Mouse (Mus musculus) kidney, adult 2 months (tissue): ENCODE results near the gene Ldb3. TPM values are rescaled to one million over a fixed set of nuclear protein-coding genes. Genes with fewer than 3 reads are reported as not detected.

ENCODE experiments used
- DNase-seq: peaks from one replicate; pipeline ENCODE4 v3.0.0; 2021
- H3K27ac ChIP-seq: fragments of 200-500 bp; 2 replicates; pipeline ENCODE4 v1.5.1; 2012; ENCODE audit warnings: low read depth, low read length, control low read depth, inconsistent platforms; ENCODE audit not compliant: insufficient read depth
- H3K27me3 ChIP-seq: fragments of 200-500 bp; replicated peaks from 2 replicates; pipeline ENCODE4 v1.6.1; 2012; ENCODE audit warnings: mild to moderate bottlenecking, moderate library complexity, low read length, inconsistent platforms; ENCODE audit not compliant: control insufficient read depth, insufficient read depth
- H3K36me3 ChIP-seq: fragments of 200-500 bp; 2 replicates; pipeline ENCODE4 v1.6.1; 2012; ENCODE audit warnings: mild to moderate bottlenecking, moderate library complexity, low read length, inconsistent platforms; ENCODE audit not compliant: control insufficient read depth, insufficient read depth
- H3K4me1 ChIP-seq: fragments of 200-500 bp; 2 replicates; pipeline ENCODE4 v1.6.1; 2011; ENCODE audit warnings: low read length; ENCODE audit not compliant: control insufficient read depth, insufficient read depth
- H3K4me3 ChIP-seq: fragments of 200-500 bp; 2 replicates; pipeline ENCODE4 v1.5.1; 2011; ENCODE audit warnings: mild to moderate bottlenecking, low read depth, low read length, control low read depth; ENCODE audit not compliant: insufficient read depth
- CTCF ChIP-seq: fragments of 200-500 bp; conservative IDR thresholded peaks from 2 replicates; pipeline ENCODE4 v1.5.1; 2011; ENCODE audit warnings: low read depth, mild to moderate bottlenecking, control low read depth, low read length, moderate library complexity, mixed read lengths; ENCODE audit not compliant: insufficient read depth, insufficient read length
- POLR2A ChIP-seq: fragments of 200-500 bp; IDR thresholded peaks from one replicate; pipeline ENCODE4 v1.6.1; 2011; ENCODE audit warnings: low read depth, low read length, control low read depth
- WGBS: fragments of 180-500 bp; shearing (Covaris S2); methylation state at CpG from one replicate; pipeline ENCODE4 v1.1.7; 2018; 5-methylcytosine and 5-hydroxymethylcytosine counted together
- polyA plus RNA-seq: library from polyadenylated mRNA; depleted of rRNA; stranded (reverse); fragments of >200 nt; gene quantifications from 2 replicates; pipeline ENCODE4 v1.2.3, GENCODE M21; 2012

The Ldb3 gene
- polyA plus RNA-seq, 1 experiment, result 26.0 TPM

GRCm38 (mm10) chr14:34582740-34583427 lies 5.6 kb downstream of the Ldb3 start:
- peak; percentile 88 for DNase-seq
- no peaks in the 10 kb centered on the region for H3K27me3 ChIP-seq
- H3K36me3 ChIP-seq, result no peaks in the 10 kb centered on the region
- no peak for TF ChIP-seq POLR2A
- no peak overlapping the region for H3K27ac ChIP-seq
- H3K4me1 ChIP-seq, result 0 out of 2 replicates have a peak, but pooled peaks cover 7% of the 10 kb centered on the region
- no peak overlapping the region for H3K4me3 ChIP-seq
- WGBS, result 54% methylated on average over 3 of the region's 3 CpGs

DNA sequence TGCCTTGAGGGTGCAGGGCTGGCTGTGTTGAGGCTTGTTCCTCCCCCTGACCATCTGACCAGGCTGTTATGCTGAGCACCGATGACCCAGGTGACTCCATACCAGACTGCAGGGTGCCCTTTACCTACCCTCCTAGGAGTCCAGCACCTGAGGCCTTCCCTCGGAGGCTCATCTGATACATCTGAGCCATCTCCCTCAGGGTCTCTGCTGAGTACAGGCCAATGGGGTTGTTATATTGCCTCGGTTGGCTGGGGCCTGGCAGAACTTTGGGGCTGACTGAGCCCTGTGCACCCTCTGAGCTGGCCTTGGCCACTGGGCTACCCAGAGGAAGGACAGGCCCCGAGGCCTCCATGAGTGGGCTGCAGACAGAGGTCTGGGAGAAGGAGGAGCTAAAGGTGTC lies 11.6 kb downstream of the Ldb3 start:
- H3K27ac ChIP-seq, result no peak overlapping the region
- H3K36me3 ChIP-seq, result no peaks in the 10 kb centered on the region
- no peak overlapping the region for H3K4me3 ChIP-seq
- no peak for DNase-seq
- TF ChIP-seq CTCF (no peak), POLR2A (no peak)
- H3K4me1 ChIP-seq, result no peaks in the 10 kb centered on the region
- WGBS, result 79% methylated on average over 4 of the region's 4 CpGs
- H3K27me3 ChIP-seq, result no peaks in the 10 kb centered on the region

- TF ChIP-seq CTCF (peak; percentile 63), POLR2A (no peak)
- H3K4me3 ChIP-seq, result no peak overlapping the region
- DNase-seq, result peak; percentile 49
- no peaks in the 10 kb centered on the region for H3K27me3 ChIP-seq
- no peaks in the 10 kb centered on the region for H3K36me3 ChIP-seq
- no peak overlapping the region for H3K27ac ChIP-seq
- no peaks in the 10 kb centered on the region for H3K4me1 ChIP-seq
- 57% methylated on average over 2 of the region's 2 CpGs for WGBS
These were observed 14.4 kb downstream of the Ldb3 start for GRCm38 (mm10) chr14:34574068-34574467.

DNA sequence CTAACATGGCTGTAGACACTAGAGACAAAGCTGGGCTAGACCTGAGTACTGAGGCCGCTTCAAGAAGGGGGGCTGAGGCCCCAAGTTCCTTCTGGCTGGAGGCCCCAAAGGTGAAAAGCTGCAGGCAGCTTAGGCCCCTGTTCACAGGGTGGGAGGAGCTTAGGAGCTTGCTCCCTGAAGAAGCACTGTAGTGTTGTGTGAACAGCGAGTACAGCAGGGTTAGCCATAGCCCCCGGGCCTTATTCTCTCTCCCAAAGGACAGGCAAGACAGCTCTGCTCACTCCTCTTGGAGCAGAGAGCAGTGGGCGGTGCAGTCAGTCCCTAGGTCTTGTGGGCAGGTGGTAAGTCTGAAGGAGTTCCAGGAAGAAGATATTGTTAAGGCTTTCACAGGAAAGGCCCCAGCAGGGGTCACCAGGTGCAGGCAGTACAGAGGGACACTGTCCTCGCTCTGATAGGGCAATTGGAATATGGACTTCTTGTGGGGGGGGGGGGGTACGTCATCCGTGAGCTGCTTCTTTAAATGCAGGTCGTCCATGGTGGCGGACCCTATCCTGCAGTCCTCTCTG lies 15.1 kb downstream of the Ldb3 start:
- no peak for DNase-seq
- Histone ChIP-seq H3K27ac (no peak overlapping the region), H3K27me3 (no peaks in the 10 kb centered on the region)

GRCm38 (mm10) chr14:34571610-34572387 lies 16.7 kb downstream of the Ldb3 start:
- no peaks in the 10 kb centered on the region for H3K36me3 ChIP-seq
- no peak overlapping the region for H3K4me3 ChIP-seq
- TF ChIP-seq CTCF (no peak), POLR2A (no peak)
- no peaks in the 10 kb centered on the region for H3K27me3 ChIP-seq
- 88% methylated on average over 17 of the region's 17 CpGs for WGBS
- H3K4me1 ChIP-seq, result no peaks in the 10 kb centered on the region
- no peak overlapping the region for H3K27ac ChIP-seq
- DNase-seq, result no peak

More for the DNA sequence above, 15.1 kb downstream of the Ldb3 start:
- 74% methylated on average over 9 of the region's 9 CpGs for WGBS
- Histone ChIP-seq H3K4me3 (no peak overlapping the region), H3K4me1 (no peaks in the 10 kb centered on the region), H3K36me3 (no peaks in the 10 kb centered on the region)
- TF ChIP-seq CTCF, result no peak
- no peak for TF ChIP-seq POLR2A

GRCm38 (mm10) chr14:34570903-34571302 lies 17.6 kb downstream of the Ldb3 start:
- Histone ChIP-seq H3K27me3 (no peaks in the 10 kb centered on the region), H3K4me1 (no peaks in the 10 kb centered on the region), H3K4me3 (no peak overlapping the region), H3K36me3 (no peaks in the 10 kb centered on the region), H3K27ac (no peak overlapping the region)
- DNase-seq, result no peak
- WGBS, result 85% methylated on average over 4 of the region's 4 CpGs
- TF ChIP-seq POLR2A (no peak), CTCF (no peak)

- no peak for TF ChIP-seq POLR2A
- TF ChIP-seq CTCF, result peak; percentile 85
These were observed 18.2 kb downstream of the Ldb3 start for GRCm38 (mm10) chr14:34570294-34570693.

More at GRCm38 (mm10) chr14:34570294-34570693, 18.2 kb downstream of the Ldb3 start:
- H3K27ac ChIP-seq, result no peak overlapping the region
- H3K4me3 ChIP-seq, result no peak overlapping the region
- no peaks in the 10 kb centered on the region for H3K4me1 ChIP-seq
- H3K36me3 ChIP-seq, result no peaks in the 10 kb centered on the region
- under 1% methylated on average over 6 of the region's 6 CpGs for WGBS
- no peaks in the 10 kb centered on the region for H3K27me3 ChIP-seq
- peak; percentile 81 for DNase-seq
